Mouse (Mus musculus): ENCODE measurements around the gene Efnb3. TPM values are rescaled to one million over a fixed set of nuclear protein-coding genes. Genes with fewer than 3 reads are reported as not detected.
"Not testable (repeated sequence)": the region's sequence is repeated elsewhere in the genome, so short reads cannot be mapped to it uniquely, and the experiment has no call there.

Efnb3 gene
- total RNA-seq, 2 experiments from 2014 or later, result 0.33 TPM; not detected in 1

DNA sequence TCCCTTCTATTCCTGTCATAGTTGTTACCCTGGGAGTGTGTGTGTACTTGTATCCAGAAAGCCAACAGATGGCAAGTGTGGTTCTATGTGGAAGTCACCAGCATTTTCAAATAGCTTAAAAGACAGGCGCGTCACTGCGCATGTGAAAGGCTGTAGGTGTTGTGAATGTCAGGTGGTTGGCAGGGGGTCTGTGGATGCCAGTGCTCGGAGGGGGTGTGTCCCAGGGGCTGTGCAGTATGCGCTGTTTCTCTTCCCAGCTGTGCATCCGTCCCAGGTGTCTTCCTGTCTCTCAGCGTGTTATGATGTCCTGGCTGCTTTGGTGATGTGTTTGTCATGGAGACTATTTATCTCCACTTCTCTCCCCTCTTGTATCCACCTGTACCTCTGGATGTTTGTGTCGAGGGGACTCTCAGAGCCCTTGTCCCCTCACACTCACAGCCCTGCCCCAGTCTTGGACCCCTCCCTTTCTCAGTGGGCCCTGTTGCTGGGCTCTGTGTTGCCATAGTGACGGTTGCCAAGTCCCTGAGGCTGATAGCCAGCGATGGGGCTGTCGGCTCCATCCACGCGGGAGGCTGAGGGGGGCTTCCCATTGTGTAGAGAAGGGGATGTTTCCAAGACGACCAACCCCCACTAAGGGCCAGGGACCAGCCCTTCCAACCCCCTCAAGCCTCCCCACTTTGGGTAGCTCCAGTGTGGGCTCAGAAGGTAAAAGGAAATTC, 7.2 kb downstream of the Efnb3 start:
- no peak for ATAC-seq (replicated peaks; ENCODE audit: poor library complexity)

- no peak for ATAC-seq (replicated peaks; ENCODE audit: poor library complexity)
Measured at GRCm38 (mm10) chr11:69551310-69551709, 8.7 kb downstream of the Efnb3 start.

DNA sequence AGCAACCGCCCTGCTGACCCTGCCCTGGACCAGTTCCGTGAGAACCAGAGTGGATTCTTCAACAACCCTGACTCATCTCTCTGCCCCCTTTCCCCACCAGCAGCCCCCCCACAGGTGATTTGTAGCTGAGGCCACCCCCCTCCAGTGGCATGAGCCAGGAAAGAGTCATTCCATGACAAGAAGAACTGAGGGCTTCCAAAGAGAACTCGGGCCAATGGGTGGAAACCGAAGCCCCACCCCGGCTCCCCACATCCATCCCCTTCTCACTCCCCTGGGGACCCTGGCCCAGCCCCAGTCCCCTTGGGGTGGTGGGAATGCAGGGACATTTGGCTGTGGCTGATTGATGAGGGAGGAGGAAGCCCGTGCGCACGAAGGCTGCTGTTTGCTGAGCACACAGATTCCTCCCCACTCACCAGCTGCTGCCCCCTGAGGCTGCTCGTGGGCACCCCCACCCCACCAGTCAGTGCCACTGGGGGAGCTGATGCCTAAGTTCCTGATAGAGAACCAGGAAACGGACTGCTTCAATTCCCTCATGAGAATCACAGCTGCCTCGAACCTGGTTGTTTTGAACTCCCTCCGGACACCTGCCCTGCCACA, 10.8 kb downstream of the Efnb3 start, which contains the start of gene Dnah2:
Dnah2 (minus strand) TSS at position 51 of the 597 bp plus-strand sequence.
- ATAC-seq (replicated peaks; ENCODE audit: poor library complexity), result no peak

GRCm38 (mm10) chr11:69547071-69547470, 12.9 kb downstream of the Efnb3 start:
- 0 out of 2 replicates have a peak, but pooled peaks have one; percentile 38 for ATAC-seq (replicated peaks; ENCODE audit: poor library complexity)

DNA sequence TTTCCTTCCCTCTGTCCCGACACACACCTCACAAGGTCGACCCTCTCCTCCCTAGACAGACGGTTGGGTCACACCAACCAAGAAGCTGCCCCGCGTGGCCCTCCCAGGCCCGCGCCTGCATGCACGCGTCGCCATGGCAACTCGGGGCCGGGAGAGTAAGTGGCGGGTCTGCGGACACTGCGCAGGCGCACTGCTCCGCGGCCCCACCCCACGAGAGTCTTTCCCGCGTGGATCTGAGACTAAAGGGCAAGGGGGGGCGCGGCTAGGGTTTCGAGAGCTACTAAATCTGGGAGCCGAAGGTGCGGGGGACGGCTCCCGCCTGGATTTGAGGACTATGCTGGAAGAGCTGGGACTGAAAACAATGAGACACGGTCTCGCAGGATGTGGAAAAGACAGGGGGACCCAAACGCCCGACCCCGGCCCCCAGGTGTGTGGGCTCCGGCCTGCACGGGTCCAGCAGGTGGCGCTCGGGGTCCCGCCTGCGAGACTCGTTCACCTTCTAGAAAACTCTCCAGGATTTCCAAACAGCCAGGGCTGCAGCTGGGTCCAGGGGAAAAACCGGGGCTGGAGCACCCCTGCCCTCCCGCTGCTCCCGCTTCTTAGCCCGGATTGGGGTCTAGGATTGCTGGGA, 13.5 kb downstream of the Efnb3 start:
- ATAC-seq (replicated peaks; ENCODE audit: poor library complexity), result peak; percentile 61

GRCm38 (mm10) chr11:69545957-69546356, 14.0 kb downstream of the Efnb3 start:
- ATAC-seq (replicated peaks; ENCODE audit: poor library complexity), result no peak

- ATAC-seq (replicated peaks; ENCODE audit: poor library complexity), result no peak
Measured at GRCm38 (mm10) chr11:69543598-69543997, 16.4 kb downstream of the Efnb3 start.

- ATAC-seq (replicated peaks; ENCODE audit: poor library complexity), result not testable (repeated sequence)
Measured at GRCm38 (mm10) chr11:69541741-69542140, 18.3 kb downstream of the Efnb3 start.

DNA sequence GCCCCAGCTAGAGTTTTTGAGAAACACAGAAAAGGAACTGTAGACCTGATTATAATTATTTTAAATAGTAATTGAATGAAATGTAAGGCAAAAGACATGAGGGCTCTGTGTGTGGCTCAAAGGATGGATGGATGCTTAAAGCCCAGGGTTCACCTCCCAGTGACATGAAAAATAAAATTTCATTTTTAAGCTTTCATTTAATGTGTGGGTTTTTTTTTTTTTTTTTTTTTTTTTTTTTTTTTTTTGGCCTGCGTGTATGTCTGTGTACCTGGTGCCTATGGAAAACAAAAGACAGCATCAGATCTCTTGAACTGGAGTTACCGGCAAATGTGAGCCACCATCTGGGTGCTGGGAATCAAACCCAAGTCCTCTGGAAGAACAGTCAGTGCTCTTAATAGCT, 19.3 kb downstream of the Efnb3 start:
- no peak for ATAC-seq (replicated peaks; ENCODE audit: poor library complexity)

DNA sequence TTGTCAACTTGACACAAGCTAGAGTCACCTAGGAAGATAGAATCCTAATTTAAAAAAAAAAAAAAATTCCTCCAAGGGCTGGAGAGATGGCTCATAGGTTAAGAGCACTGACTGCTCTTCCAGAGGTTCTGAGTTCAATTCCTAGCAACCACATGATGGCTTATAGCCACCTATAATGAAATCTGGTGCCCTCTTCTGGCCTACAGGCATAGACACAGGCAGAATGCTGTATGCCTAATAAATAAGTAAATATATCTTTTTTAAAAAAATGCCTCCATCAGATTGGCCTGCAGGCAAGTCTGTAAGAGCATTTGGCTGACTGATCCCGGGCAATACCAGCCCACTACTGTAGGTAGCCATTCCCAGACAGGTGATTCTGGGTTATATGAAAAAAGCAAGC, 25.0 kb downstream of the Efnb3 start:
- ATAC-seq (replicated peaks; ENCODE audit: poor library complexity), result no peak

GRCm38 (mm10) chr11:69532480-69533150, 27.4 kb downstream of the Efnb3 start:
- no peak for ATAC-seq (replicated peaks; ENCODE audit: poor library complexity)

DNA sequence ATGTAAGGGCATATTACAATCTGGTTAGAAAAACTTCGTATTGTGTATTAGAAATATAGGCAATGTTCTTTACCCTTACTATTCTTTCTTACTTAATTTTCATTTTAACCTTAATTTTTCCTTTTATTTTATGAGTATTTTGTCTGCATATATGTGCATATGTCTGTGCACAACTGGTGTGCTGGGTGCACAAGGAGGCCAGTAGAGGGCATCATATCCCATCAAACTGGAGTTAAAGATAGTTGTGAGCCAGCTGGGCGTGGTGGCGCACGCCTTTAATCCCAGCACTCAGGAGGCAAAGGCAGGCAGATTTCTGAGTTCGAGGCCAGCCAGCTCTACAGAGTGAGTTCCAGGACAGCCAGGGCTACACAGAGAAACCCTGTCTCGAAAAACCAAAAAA, 29.2 kb downstream of the Efnb3 start:
- ATAC-seq (replicated peaks; ENCODE audit: poor library complexity), result 0 out of 2 replicates have a peak, but pooled peaks have one; percentile 48

- ATAC-seq (replicated peaks; ENCODE audit: poor library complexity), result not testable (repeated sequence)
Measured at GRCm38 (mm10) chr11:69530281-69530680, 29.7 kb downstream of the Efnb3 start.

DNA sequence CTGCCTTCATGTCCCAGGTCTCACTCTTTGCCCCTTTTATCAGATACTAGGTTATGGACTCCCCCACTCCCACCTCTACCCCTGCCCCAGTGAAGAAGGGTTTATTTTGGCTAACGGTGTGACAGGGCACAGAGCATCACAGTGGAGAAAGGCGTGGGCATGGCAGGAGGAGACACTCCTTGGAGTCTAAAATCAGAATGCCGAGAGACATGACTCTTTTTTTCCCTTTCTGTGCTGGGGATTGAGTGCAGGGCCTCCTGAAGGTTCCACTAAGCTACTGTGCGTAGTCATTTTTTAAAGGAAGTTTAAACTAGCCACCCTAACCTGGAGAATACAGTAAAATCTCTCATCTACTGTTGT, 32.0 kb downstream of the Efnb3 start:
- no peak for ATAC-seq (replicated peaks; ENCODE audit: poor library complexity)

- ATAC-seq (replicated peaks; ENCODE audit: poor library complexity), result no peak
Measured at GRCm38 (mm10) chr11:69527098-69528030, 32.6 kb downstream of the Efnb3 start.

DNA sequence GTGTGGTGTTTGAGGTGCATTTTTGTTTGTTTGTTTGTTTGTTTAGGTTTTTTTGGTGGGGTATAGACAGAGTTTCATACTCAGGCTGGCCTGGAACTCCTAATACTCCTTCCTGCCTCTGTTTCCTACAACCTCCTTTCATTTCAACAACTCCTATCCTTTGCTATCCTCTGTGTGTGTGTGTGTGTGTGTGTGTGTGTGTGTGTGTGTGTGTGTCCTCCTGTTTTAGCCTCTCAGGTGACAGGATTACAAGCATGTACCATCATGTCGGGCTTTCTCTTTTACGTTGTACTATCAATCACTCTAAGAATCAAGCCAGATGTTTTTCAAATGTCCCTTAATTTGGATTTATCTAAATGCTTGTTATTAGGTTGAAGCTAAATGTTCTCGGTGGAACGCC, 33.4 kb downstream of the Efnb3 start:
- ATAC-seq (replicated peaks; ENCODE audit: poor library complexity), result no peak

GRCm38 (mm10) chr11:69525661-69526060, 34.3 kb downstream of the Efnb3 start:
- ATAC-seq (replicated peaks; ENCODE audit: poor library complexity), result no peak

GRCm38 (mm10) chr11:69523651-69524050, 36.4 kb downstream of the Efnb3 start:
- ATAC-seq (replicated peaks; ENCODE audit: poor library complexity), result no peak

GRCm38 (mm10) chr11:69521526-69522149, 38.4 kb downstream of the Efnb3 start:
- peak; percentile 34; the same call in 1 of the 2 replicates for ATAC-seq (replicated peaks; ENCODE audit: poor library complexity)

GRCm38 (mm10) chr11:69519976-69520375, 40.0 kb downstream of the Efnb3 start:
- no peak for ATAC-seq (replicated peaks; ENCODE audit: poor library complexity)

Measured in megakaryocyte progenitor cell, adult 5-6 weeks (primary cell).